Mouse (Mus musculus) right cerebral cortex, postnatal 25 days (tissue): ENCODE measurements at regions not wholly inside any gene's neighbourhood (a gene's known extent, or its start where the extent isn't known, plus 50 kb on each side); places are given as distances from the start of the nearest gene placed in this dataset.
A peak's percentile ranks its signal among the peaks of the same experiment; 100 is the strongest.
"Not testable (repeated sequence)": the region's sequence is repeated elsewhere in the genome, so short reads cannot be mapped to it uniquely, and the experiment has no call there.

Source experiments
- DNase-seq: peaks from one replicate; pipeline ENCODE4 v3.0.0; 2022

GRCm38 (mm10) chr12:20196386-20196785 is 242.1 kb downstream of the Gm21863 start:
- peak; percentile 3 for DNase-seq

DNA sequence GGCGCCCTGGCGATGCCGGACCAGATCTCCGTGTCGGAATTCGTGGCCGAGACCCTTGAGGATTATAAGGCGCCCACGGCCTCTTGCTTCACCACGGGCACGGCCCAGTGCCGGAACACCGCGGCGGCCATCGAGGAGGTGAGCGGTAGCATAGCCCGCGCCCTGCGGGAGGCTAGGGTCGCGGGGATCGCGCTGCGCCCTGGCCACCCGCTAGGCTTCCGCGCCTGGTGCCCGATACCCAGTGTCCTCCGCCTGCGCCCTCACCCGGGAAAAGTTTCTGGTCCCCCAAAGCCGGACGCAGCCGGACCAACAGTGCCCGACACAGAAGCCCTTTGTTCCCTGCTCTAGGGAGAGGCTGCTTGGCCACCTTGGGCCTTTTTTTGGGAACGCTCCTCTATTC is 242.6 kb downstream of the Gm21863 start:
- DNase-seq: peak; percentile 3

DNA sequence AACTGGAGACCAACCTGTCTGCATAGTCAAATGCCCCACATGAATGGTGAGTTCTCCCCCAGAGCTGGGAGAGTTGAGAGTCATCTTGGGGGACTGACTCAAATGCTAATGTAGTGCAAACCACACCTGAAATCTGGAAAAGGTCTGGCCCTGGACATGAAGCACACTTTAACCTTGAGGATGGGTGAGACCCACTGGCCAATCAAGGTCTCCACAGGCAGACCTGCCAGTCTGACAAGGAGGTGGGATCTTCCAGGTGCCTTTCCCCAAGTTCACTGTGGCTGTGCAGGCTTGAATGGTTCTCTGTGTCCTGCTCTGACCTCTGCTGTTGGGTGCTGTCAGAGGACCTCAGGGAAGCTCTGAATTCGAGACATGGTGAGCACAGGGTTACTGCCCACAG is 269.6 kb downstream of the Gm21863 start:
- DNase-seq: not testable (repeated sequence)

GRCm38 (mm10) chr12:20226831-20227230 is 272.5 kb downstream of the Gm21863 start:
- not testable (repeated sequence) for DNase-seq

DNA sequence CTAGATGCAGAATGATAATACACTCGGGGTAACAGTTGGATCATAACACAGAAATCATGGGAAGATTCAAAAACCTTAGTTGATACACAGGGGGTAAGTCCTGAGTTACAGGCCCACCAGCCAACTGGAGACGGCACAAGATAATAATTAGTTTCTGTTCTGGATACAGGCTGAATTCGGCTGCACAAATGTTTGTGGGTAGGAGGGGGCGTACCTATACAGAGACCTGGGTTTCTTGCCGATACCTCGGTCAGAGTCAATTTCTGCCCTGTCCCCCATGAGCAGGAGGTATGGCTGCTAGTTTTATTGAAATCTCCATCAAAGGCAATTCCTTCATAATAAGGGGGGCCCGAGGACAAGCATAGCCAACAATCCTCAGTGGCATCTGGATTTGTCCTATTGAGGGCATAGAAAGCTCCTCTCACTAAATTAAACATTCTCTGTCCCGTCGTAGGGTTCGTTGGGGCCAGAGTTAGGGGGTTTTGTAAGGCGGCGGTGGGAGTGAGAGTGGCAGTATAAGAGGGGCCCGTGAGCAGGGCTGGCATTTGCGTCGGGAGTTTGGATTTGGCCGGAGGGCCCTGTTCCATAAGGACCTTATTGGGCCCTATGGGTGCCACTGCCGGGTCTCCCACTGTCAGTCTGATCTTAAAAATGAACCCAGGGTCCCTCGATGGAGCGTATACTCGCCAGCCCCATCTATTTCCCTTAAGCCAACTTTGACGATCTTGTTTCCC is 273.3 kb downstream of the Gm21863 start:
- not testable (repeated sequence) for DNase-seq

DNA sequence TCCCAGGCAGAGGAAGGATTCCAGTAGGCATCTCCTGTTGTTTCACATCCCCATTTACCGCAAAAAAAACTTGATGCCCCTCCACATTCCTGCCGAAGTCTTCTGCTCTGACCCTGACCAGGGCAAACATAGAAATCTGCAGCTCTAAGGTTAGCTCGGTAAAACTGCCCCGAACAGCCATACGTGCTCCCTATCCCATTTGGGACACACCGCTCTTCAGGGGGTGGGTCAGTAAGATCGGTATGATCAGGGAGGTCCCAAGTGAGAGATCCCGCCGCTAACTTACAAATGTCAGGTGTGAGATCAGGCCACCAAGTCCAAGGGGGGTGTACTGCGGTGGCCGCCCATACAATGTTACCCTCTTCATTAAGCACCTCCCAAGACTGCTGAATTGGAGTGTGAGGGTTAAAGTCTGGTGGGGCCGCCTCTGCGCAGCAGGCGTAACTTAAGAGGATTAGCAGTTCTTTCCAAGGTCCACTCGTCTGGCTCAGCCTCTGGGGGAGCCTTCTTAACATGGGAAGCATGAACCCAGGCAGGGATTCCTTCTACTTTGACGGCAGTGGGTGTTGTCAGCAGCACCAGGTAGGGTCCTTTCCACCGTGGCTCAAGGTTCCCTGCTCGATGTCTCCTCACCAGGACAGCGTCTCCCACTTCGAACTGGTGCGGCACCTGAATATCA is 274.2 kb downstream of the Gm21863 start:
- not testable (repeated sequence) for DNase-seq

DNA sequence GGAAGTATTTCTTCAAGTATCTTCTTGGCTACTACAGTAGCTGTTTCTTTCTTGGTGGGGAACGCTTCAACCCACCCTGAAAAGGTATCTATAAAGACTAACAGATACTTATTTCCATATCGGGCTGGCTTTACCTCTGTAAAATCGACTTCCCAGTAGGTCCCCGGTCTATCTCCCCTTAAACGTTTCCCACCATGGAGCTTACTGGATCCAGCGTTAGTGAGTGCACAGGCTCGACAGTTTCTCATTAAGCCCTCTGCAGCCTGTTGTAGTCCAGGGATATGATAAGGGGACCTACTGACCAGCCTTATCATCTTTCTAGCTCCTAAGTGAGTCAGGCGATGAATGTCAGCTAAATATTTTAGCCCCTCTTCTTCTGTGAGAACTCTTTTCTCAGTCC is 275.1 kb downstream of the Gm21863 start:
- not testable (repeated sequence) for DNase-seq

DNA sequence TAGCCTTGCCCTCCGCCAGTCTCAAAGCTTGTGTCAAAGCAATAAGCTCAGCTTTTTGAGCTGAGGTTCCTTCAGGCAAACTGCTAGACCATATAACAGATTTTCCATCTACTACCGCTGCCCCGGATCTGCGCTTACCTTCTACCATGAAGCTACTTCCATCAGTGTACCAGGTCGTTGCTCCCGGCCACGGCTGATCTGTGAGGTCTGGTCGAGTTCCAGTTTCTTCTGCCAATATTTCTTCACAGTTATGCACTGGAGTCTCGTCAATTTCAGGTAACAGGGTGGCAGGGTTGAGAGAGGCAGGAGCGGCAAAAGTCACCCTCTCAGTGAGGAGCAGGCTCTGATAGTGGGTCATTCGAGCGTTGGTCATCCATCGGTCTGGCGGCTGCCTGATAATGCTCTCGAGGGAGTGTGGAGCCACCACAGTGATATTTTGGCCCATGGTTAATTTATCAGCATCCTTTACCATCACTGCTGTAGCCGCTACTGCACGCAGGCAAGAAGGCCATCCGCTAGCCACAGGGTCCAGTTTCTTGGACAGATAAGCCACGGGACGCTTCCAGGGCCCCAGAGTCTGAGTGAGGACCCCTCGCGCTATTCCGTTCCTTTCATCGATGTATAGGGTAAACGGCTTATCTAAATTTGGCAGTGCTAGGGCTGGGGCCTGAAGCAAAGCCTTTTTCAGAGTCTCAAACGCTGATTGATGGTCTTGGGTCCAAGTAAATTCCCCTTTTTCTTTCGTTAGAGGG is 276.0 kb downstream of the Gm21863 start:
- DNase-seq: no peak

GRCm38 (mm10) chr12:20230893-20231235 is 276.6 kb downstream of the Gm21863 start:
- no peak for DNase-seq

GRCm38 (mm10) chr12:20231528-20231927 is 277.2 kb downstream of the Gm21863 start:
- DNase-seq: no peak

DNA sequence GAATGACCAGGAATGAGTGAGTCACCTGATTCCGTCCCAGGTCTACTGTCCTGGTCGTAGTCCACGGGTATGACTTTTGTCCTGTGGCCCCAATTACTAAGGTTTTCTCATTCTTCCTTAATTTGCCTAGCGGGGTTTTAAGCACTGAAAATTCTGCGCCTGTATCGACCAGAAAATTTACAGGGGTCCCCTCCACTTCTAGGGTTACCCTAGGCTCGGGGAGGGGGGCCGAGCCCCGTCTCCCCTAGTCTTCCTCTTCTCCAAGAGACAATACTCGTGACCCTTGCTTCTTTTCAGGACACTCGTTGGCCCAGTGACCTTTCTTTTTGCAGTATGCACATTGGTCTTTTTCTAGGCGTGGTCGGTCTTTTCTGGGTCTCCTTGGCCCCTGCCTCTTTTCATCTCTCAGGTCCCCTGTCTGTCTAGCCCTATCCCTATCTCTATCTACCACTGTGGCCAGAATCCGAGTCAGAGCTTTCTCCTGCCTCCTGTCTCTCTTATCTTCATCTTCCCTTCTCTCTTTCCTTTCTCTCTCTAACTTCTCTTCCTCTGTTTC is 277.8 kb downstream of the Gm21863 start:
- DNase-seq: no peak

DNA sequence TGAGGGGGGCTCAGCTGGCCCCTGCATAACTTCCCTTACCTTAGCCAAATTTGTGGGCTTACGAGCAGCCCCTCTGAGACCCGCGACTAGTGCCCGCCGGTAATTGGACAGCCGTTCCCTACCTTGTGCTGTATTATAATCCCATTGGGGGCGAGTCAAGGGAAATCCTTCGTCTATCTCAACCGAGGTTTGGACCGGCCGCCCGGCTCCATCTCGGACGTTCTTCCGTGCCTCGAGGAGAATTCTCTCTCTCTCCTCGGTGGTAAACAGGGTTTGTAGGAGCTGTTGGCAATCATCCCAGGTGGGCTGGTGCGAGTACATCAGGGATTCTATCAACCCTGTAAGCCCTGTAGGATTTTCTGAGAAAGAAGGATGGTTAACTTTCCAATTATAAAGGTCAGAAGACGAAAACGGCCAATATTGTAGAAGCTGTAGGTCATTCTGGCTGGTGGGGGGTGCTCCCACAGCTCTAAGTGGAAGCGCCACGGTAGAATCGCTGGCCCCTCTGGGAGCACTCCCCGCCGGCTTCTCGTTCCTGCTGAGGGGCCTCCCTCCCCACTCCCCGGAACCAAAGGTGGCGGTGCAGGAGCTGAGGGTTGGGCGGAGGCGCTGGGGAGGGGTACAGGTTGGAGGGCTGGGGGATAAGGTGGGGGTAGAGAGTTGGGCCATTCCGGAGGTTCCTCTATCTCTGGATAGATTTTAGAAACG is 278.6 kb downstream of the Gm21863 start:
- no peak for DNase-seq

- DNase-seq: no peak
These were observed 279.1 kb downstream of the Gm21863 start for GRCm38 (mm10) chr12:20233454-20233831.

GRCm38 (mm10) chr12:20233871-20234307 is 279.6 kb downstream of the Gm21863 start:
- no peak for DNase-seq
